In genomic region chr9:28578730-28579129, GRCm38 (mm10) we compare ENCODE assay signal across 33 mouse cellular contexts.
A peak's percentile ranks its signal among the peaks of the same experiment; 100 is the strongest.
DNase-seq lines count a peak whose midpoint lies in the region; ATAC-seq and TF ChIP-seq lines count a peak whose summit lies in the region.
"Had no signal": no experiment of that assay in that cellular context is flagged by ENCODE, and none has a peak within 500 bp of the region (broad histone marks: within the 10 kb centered on the region; RNA-seq: fewer than 3 reads in every experiment).

No protein-coding gene starts in this region.

- no peak for TF ChIP-seq CTCF in C2C12 (IDR thresholded peaks at IDR 0.05; ENCODE audit: control insufficient read depth, insufficient read depth, insufficient read length)

- no peaks in the 10 kb centered on the region for H3K4me1 ChIP-seq in hindbrain, embryonic 14.5 days (replicated peaks; ENCODE audit: control insufficient read depth, insufficient read depth, low read length)
- H3K4me1 ChIP-seq: embryonic facial prominence, embryonic 12.5 days; forebrain, embryonic 10.5 days; forebrain, embryonic 15.5 days; heart, embryonic 13.5 days; hindbrain, embryonic 12.5 days; limb, embryonic 12.5 days; liver, embryonic 15.5 days had no signal

- H3K9me3 ChIP-seq in hindbrain, embryonic 14.5 days (ENCODE audit: control insufficient read depth, low read length) = no peaks in the 10 kb centered on the region
- H3K9me3 ChIP-seq: embryonic facial prominence, embryonic 12.5 days; forebrain, embryonic 10.5 days; forebrain, embryonic 15.5 days; heart, embryonic 13.5 days; hindbrain, embryonic 12.5 days; limb, embryonic 12.5 days; liver, embryonic 15.5 days had no signal

- H3K4me2 ChIP-seq in hindbrain, embryonic 14.5 days (replicated peaks) = no peak overlapping the region
- H3K4me2 ChIP-seq: embryonic facial prominence, embryonic 12.5 days; forebrain, embryonic 15.5 days; heart, embryonic 13.5 days; hindbrain, embryonic 12.5 days; limb, embryonic 12.5 days; liver, embryonic 15.5 days; lung, embryonic 14.5 days; midbrain, embryonic 11.5 days had no signal

- H3K36me3 ChIP-seq in C2C12 (ENCODE audit: control insufficient read depth, insufficient read depth) = no peaks in the 10 kb centered on the region
- no peaks in the 10 kb centered on the region for H3K36me3 ChIP-seq in hindbrain, embryonic 14.5 days (replicated peaks; ENCODE audit: control insufficient read depth, insufficient read depth)
- H3K36me3 ChIP-seq: embryonic facial prominence, embryonic 12.5 days; forebrain, embryonic 10.5 days; forebrain, embryonic 15.5 days; heart, embryonic 13.5 days; hindbrain, embryonic 12.5 days; limb, embryonic 12.5 days; liver, embryonic 15.5 days had no signal

- no peaks in the 10 kb centered on the region for H3K79me2 ChIP-seq in C2C12 (ENCODE audit: control insufficient read depth, insufficient read depth)

- H3K27me3 ChIP-seq in C2C12 (ENCODE audit: control insufficient read depth, insufficient read depth, insufficient read length) = no peaks in the 10 kb centered on the region
- no peaks in the 10 kb centered on the region for H3K27me3 ChIP-seq in hindbrain, embryonic 14.5 days (ENCODE audit: control insufficient read depth, insufficient read depth, low read length)
- H3K27me3 ChIP-seq: CH12.LX; embryonic facial prominence, embryonic 12.5 days; forebrain, embryonic 15.5 days; heart, embryonic 13.5 days; hindbrain, embryonic 12.5 days; limb, embryonic 12.5 days; liver, embryonic 15.5 days had no signal

- H3K4me3 ChIP-seq in C2C12 (ENCODE audit: insufficient read depth, poor library complexity, severe bottlenecking) = no peak overlapping the region
- no peak overlapping the region for H3K4me3 ChIP-seq in hindbrain, embryonic 14.5 days (replicated peaks; ENCODE audit: low read length)
- H3K4me3 ChIP-seq: embryonic facial prominence, embryonic 12.5 days; forebrain, embryonic 10.5 days; forebrain, embryonic 15.5 days; gastrocnemius, adult 2 months; heart, embryonic 13.5 days; hindbrain, embryonic 12.5 days; layer of hippocampus, adult 2 months; left cerebral cortex, adult 2 months; limb, embryonic 12.5 days; liver, embryonic 15.5 days had no signal

- no peaks in the 10 kb centered on the region for H3K79me3 ChIP-seq in C2C12 (ENCODE audit: low read depth)

- no peak for ATAC-seq in hindbrain, embryonic 14.5 days (ENCODE audit: low FRiP score)
- ATAC-seq: forebrain, embryonic 15.5 days; intestine, postnatal 0 days; midbrain, embryonic 16.5 days had no signal

- no peak overlapping the region for H3K27ac ChIP-seq in hindbrain, embryonic 14.5 days
- H3K27ac ChIP-seq: embryonic facial prominence, embryonic 12.5 days; forebrain, embryonic 10.5 days; forebrain, embryonic 15.5 days; gastrocnemius, adult 2 months; heart, embryonic 13.5 days; hindbrain, embryonic 12.5 days; layer of hippocampus, adult 2 months; left cerebral cortex, adult 2 months; limb, embryonic 12.5 days; liver, embryonic 15.5 days; stomach, postnatal 0 days had no signal

- H3ac ChIP-seq in C2C12 (ENCODE audit: control insufficient read depth, insufficient read length, low read depth) = no peak overlapping the region

- DNase-seq in adrenal gland, adult 2 months = peak; percentile 66
- no peak for DNase-seq in adrenal gland, postnatal 4 days (ENCODE audit: low spot score in 2 of 2)
- DNase-seq in adrenal gland, adult 8-10 months = peak; percentile 41
- peak; percentile 26 for DNase-seq in fibroblast of lung, adult 2 months (ENCODE audit: low read depth)
- DNase-seq in hindbrain, embryonic 14.5 days (ENCODE audit: low spot score) = no peak
- no peak for DNase-seq in kidney, postnatal 14 days
- DNase-seq: B cell, adult 2 months; cerebellum, adult 11 months; cerebellum, adult 9-10 months; cerebellum, postnatal 36 days; gastrocnemius, adult 2 months; gastrocnemius, postnatal 36 days; kidney, postnatal 25 days; lung, embryonic 14.5 days; lung, postnatal 14 days; spleen, adult 18-20 months; thymus, adult 18-20 months; thymus, postnatal 4 days had no signal

- H3K9ac ChIP-seq in hindbrain, embryonic 14.5 days = no peak overlapping the region
- H3K9ac ChIP-seq: embryonic facial prominence, embryonic 12.5 days; forebrain, embryonic 15.5 days; heart, embryonic 13.5 days; hindbrain, embryonic 12.5 days; limb, embryonic 12.5 days; liver, embryonic 15.5 days; lung, embryonic 14.5 days had no signal

TF ChIP-seq in C2C12, 6 proteins besides CTCF, POLR2A, EP300 and RAD21:
- TF ChIP-seq MYOD1 (IDR thresholded peaks at IDR 0.05; ENCODE audit: control insufficient read depth, insufficient read length, low read depth) (no peak), MYOG (IDR thresholded peaks at IDR 0.05; ENCODE audit: control insufficient read depth, extremely low read depth, insufficient read length) (no peak), CEBPB (IDR thresholded peaks at IDR 0.05; ENCODE audit: low read depth) (peak; percentile 58), FOSL1 (IDR thresholded peaks at IDR 0.05; ENCODE audit: insufficient read depth, low read length, poor library complexity, severe bottlenecking) (peak; percentile 97)

Comparison
In these comparisons a context has a peak if more than half of its experiments do, and no peak if none do; other contexts are left out.
1. DNase-seq: peak in adrenal gland, adult 2 months (single experiment), adrenal gland, adult 8-10 months (single experiment) and fibroblast of lung, adult 2 months (single experiment); none in adrenal gland, postnatal 4 days (0 of 2), hindbrain, embryonic 14.5 days (single experiment) and kidney, postnatal 14 days (single experiment).